Mouse (Mus musculus) myocyte (in vitro differentiated cells): ENCODE measurements around the gene Magea10. TPM values are rescaled to one million over a fixed set of nuclear protein-coding genes. Genes with fewer than 3 reads are reported as not detected.

Experiments
- H3K27me3 ChIP-seq: one replicate; pipeline ENCODE4 v1.6.1; 2011; ENCODE audit not compliant: control insufficient read depth, insufficient read depth, insufficient read length
- H3K36me3 ChIP-seq: one replicate; pipeline ENCODE4 v1.6.1; 2011; ENCODE audit not compliant: control insufficient read depth, insufficient read depth
- H3K4me2 ChIP-seq: one replicate; pipeline ENCODE4 v1.6.1; 2011; ENCODE audit warnings: low read depth, control low read depth
- H3K4me3 ChIP-seq: one replicate; pipeline ENCODE4 v1.5.1; 2011; ENCODE audit warnings: mild to moderate bottlenecking, control low read depth, moderate library complexity
- H3K79me2 ChIP-seq: one replicate; pipeline ENCODE4 v1.6.1; 2011; ENCODE audit not compliant: control insufficient read depth, insufficient read depth
- H3ac ChIP-seq: one replicate; pipeline ENCODE4 v1.6.1; 2011; ENCODE audit not compliant: control insufficient read depth, insufficient read length
- CEBPB ChIP-seq: IDR thresholded peaks from 2 replicates; pipeline ENCODE4 v1.6.1; 2011; ENCODE audit warnings: mild to moderate bottlenecking, moderate library complexity; ENCODE audit not compliant: poor library complexity, insufficient read depth, severe bottlenecking
- E2F4 ChIP-seq: IDR thresholded peaks from one replicate; pipeline ENCODE4 v1.6.1; 2011; ENCODE audit warnings: mild to moderate bottlenecking, control low read depth, moderate library complexity; ENCODE audit not compliant: insufficient read depth
- MAX ChIP-seq: IDR thresholded peaks from one replicate; pipeline ENCODE4 v1.6.1; 2011; ENCODE audit warnings: low read depth, mild to moderate bottlenecking, control low read depth
- MYOD1 ChIP-seq, 3 experiments: IDR thresholded peaks; one replicate each; pipeline ENCODE4 v1.6.1; 2011; ENCODE audit warnings: control low read depth in 2 of 3, low read depth in 2 of 3, mild to moderate bottlenecking in 2 of 3, moderate library complexity in 1 of 3; ENCODE audit not compliant: insufficient read length in 2 of 3, control insufficient read depth in 1 of 3
- MYOG ChIP-seq, 3 experiments: IDR thresholded peaks; one replicate each; pipeline ENCODE4 v1.6.1; 2011; ENCODE audit warnings: control low read depth in 2 of 3, low read depth in 2 of 3, mild to moderate bottlenecking in 2 of 3; ENCODE audit not compliant: insufficient read length in 2 of 3, control insufficient read depth in 1 of 3, insufficient read depth in 1 of 3
- POLR2A ChIP-seq: IDR thresholded peaks from one replicate; pipeline ENCODE4 v1.6.1; 2011; ENCODE audit warnings: low read depth, mild to moderate bottlenecking, control low read depth, moderate library complexity; ENCODE audit not compliant: insufficient read length
- POLR2AphosphoS2 ChIP-seq: IDR thresholded peaks from one replicate; pipeline ENCODE4 v1.6.1; 2011; ENCODE audit warnings: low read depth, control low read depth; ENCODE audit not compliant: insufficient read length
- REST ChIP-seq: IDR thresholded peaks from one replicate; pipeline ENCODE4 v1.6.1; 2011; ENCODE audit warnings: mild to moderate bottlenecking, control low read depth, moderate library complexity; ENCODE audit not compliant: insufficient read depth, insufficient read length
- SRF ChIP-seq: IDR thresholded peaks from one replicate; pipeline ENCODE4 v1.6.1; 2011; ENCODE audit warnings: low read depth; ENCODE audit not compliant: control insufficient read depth, insufficient read length
- TCF12 ChIP-seq: IDR thresholded peaks from one replicate; pipeline ENCODE4 v1.6.1; 2011; ENCODE audit warnings: mild to moderate bottlenecking, control low read depth; ENCODE audit not compliant: poor library complexity, insufficient read depth, severe bottlenecking
- TCF3 ChIP-seq: IDR thresholded peaks from one replicate; pipeline ENCODE4 v1.6.1; 2011; ENCODE audit warnings: low read depth, control low read depth; ENCODE audit not compliant: insufficient read length
- USF1 ChIP-seq: IDR thresholded peaks from one replicate; pipeline ENCODE4 v1.6.1; 2011; ENCODE audit warnings: low read depth, mild to moderate bottlenecking, control low read depth, moderate library complexity
- polyA plus RNA-seq: library from polyadenylated mRNA; unstranded; fragments of >200 nt; fragmentation: generic; extraction: Trizol; gene quantifications from one replicate; pipeline ENCODE4 v1.2.1, GENCODE M21; 2012; ENCODE audit warnings: missing spikeins

Gene Magea10
- polyA plus RNA-seq = not detected

- Histone ChIP-seq H3K4me2 (no peak within 1 kb of the TSS), H3K27me3 (no peaks in the 10 kb centered on the region), H3K36me3 (no peaks in the 10 kb centered on the region), H3K4me3 (no peak within 1 kb of the TSS), H3ac (no peak within 1 kb of the TSS), H3K79me2 (no peaks in the 10 kb centered on the region)
- TF ChIP-seq REST = no peak
- TF ChIP-seq MAX = no peak
- TF ChIP-seq SRF = no peak
- no peak for TF ChIP-seq MYOD1 (IDR thresholded peaks at IDR 0.05; ENCODE audit: control insufficient read depth in 1 of 3, insufficient read length in 2 of 3, low read depth in 2 of 3)
- no peak for TF ChIP-seq USF1
- TF ChIP-seq TCF12 = no peak
- TF ChIP-seq TCF3 = no peak
- TF ChIP-seq CEBPB = no peak
- no peak for TF ChIP-seq E2F4
- no peak for TF ChIP-seq POLR2AphosphoS2
These were observed at the start of gene Magea10 for GRCm38 (mm10) chrX:72386758-72387157. Magea10 (minus strand) TSS chrX:72386858.

- no peaks in the 10 kb centered on the region for H3K27me3 ChIP-seq
- TF ChIP-seq TCF3 (no peak), TCF12 (no peak), MYOD1 (IDR thresholded peaks at IDR 0.05; ENCODE audit: control insufficient read depth in 1 of 3, insufficient read length in 2 of 3, low read depth in 2 of 3) (no peak), MYOG (IDR thresholded peaks at IDR 0.05; ENCODE audit: control insufficient read depth in 1 of 3, insufficient read depth in 1 of 3, insufficient read length in 2 of 3, low read depth in 2 of 3) (no peak), POLR2AphosphoS2 (no peak), CEBPB (no peak), SRF (no peak), MAX (no peak), USF1 (no peak), E2F4 (no peak), REST (no peak), POLR2A (no peak)
These were observed 4.7 kb downstream of the Magea10 start for GRCm38 (mm10) chrX:72381972-72382371.

More at GRCm38 (mm10) chrX:72381972-72382371, 4.7 kb downstream of the Magea10 start:
- no peak overlapping the region for H3ac ChIP-seq
- H3K79me2 ChIP-seq = no peaks in the 10 kb centered on the region
- H3K4me3 ChIP-seq = no peak overlapping the region
- H3K36me3 ChIP-seq = no peaks in the 10 kb centered on the region
- H3K4me2 ChIP-seq = no peak overlapping the region

Other genes with a start within 250 kb of the Magea10 start
- not detected for gene Magea4, start 164.8 kb downstream of the Magea10 start, polyA plus RNA-seq
- 2.2 TPM for gene Gabre, start 112.1 kb downstream of the Magea10 start, polyA plus RNA-seq